In the genomic region with DNA sequence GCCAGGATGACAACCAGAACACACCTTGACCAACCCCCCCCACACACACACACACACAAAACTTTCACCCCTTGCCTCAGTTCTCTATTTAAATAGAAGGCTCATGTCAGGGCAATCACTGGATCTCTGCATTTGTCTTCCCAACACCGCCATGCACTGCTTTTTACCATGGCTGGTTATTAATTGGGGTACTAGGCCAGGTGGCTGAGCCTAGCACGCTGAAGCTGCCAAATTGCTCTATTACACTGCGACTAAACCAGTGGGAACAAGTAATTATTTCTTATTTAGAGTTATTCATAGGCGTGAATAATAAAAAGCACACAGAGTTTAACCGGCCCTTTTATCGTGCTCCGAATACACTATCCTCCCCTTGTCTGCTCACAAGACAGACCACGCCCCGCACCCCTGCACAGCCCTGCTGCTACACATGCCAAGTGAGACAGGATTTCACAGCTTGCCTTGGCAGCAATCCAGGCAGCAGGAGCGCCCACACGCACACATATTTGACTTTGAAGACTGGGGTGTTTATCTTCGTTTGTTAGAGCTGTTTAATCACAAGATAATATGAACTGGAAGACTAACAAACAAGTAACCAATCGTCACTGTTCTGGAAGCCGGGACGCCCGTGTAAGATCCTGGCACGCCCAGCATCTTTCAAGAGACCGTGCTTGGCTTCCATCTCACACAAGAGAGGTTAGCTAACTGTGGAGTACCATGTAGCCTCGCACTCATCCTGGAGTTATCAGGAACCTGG, we compare ENCODE assay signal across 8 mouse cellular contexts. TPM values are rescaled to one million over a fixed set of nuclear protein-coding genes. Genes with fewer than 3 reads are reported as not detected.
DNase-seq lines count a peak whose midpoint lies in the region; ATAC-seq and TF ChIP-seq lines count a peak whose summit lies in the region.

No protein-coding gene starts in this region.

- H3K9ac ChIP-seq in embryonic facial prominence, embryonic 11.5 days (replicated peaks; ENCODE audit: low read length): no peak overlapping the region
- no peak overlapping the region for H3K9ac ChIP-seq in embryonic facial prominence, embryonic 14.5 days (ENCODE audit: low read depth, low read length)
- H3K9ac ChIP-seq in heart, embryonic 11.5 days (ENCODE audit: low read depth, low read length): no peak overlapping the region
- H3K9ac ChIP-seq in liver, adult 2 months (ENCODE audit: low read depth, low read length): no peak overlapping the region

- no peaks in the 10 kb centered on the region for H3K79me2 ChIP-seq in liver, adult 2 months (ENCODE audit: control insufficient read depth, insufficient read depth, low read length)

- H3K4me2 ChIP-seq in embryonic facial prominence, embryonic 11.5 days (ENCODE audit: low read depth, low read length): no peak overlapping the region
- peak overlapping the region; percentile 7; the same call in 1 of the 2 replicates for H3K4me2 ChIP-seq in embryonic facial prominence, embryonic 14.5 days (ENCODE audit: low read depth, low read length)
- H3K4me2 ChIP-seq in heart, embryonic 11.5 days: peak overlapping the region; percentile 40; the same call in 1 of the 2 replicates

- ATAC-seq in embryonic facial prominence, embryonic 11.5 days (replicated peaks; ENCODE audit: insufficient number of reproducible peaks, low FRiP score, low TSS enrichment, low read depth): 0 out of 2 replicates have a peak, but pooled peaks have one; percentile 76
- peak; percentile 91 for ATAC-seq in embryonic facial prominence, embryonic 14.5 days (ENCODE audit: low read depth)
- peak; percentile 85 for ATAC-seq in heart, embryonic 11.5 days (replicated peaks; ENCODE audit: insufficient number of reproducible peaks, low FRiP score, low TSS enrichment)

- no peaks in the 10 kb centered on the region for H3K9me3 ChIP-seq in embryonic facial prominence, embryonic 11.5 days (replicated peaks; ENCODE audit: control insufficient read depth, low read length)
- no peaks in the 10 kb centered on the region for H3K9me3 ChIP-seq in embryonic facial prominence, embryonic 10.5 days
- no peaks in the 10 kb centered on the region for H3K9me3 ChIP-seq in embryonic facial prominence, embryonic 14.5 days (ENCODE audit: control insufficient read depth, low read length)
- H3K9me3 ChIP-seq in heart, embryonic 11.5 days (replicated peaks; ENCODE audit: control insufficient read depth, low read length): no peaks in the 10 kb centered on the region

- H3K4me1 ChIP-seq in embryonic facial prominence, embryonic 11.5 days (ENCODE audit: control insufficient read depth, insufficient read depth, low read length): no peaks in the 10 kb centered on the region
- H3K4me1 ChIP-seq in embryonic facial prominence, embryonic 10.5 days: no peaks in the 10 kb centered on the region
- H3K4me1 ChIP-seq in embryonic facial prominence, embryonic 14.5 days (ENCODE audit: control insufficient read depth, insufficient read depth, low read length): no peaks in the 10 kb centered on the region
- H3K4me1 ChIP-seq in heart, embryonic 11.5 days (ENCODE audit: control insufficient read depth, insufficient read depth, low read length): peaks cover 6% of the 10 kb centered on the region; the same call in 1 of the 2 replicates
- H3K4me1 ChIP-seq in liver, adult 2 months (ENCODE audit: control insufficient read depth, insufficient read depth, low read length): no peaks in the 10 kb centered on the region
- H3K4me1 ChIP-seq in olfactory bulb, adult 2 months (ENCODE audit: control insufficient read depth, insufficient read depth, low read length): peaks cover 7% of the 10 kb centered on the region

- H3K36me3 ChIP-seq in embryonic facial prominence, embryonic 11.5 days (replicated peaks; ENCODE audit: control insufficient read depth, insufficient read depth, low read depth, low read length): no peaks in the 10 kb centered on the region
- H3K36me3 ChIP-seq in embryonic facial prominence, embryonic 10.5 days (replicated peaks): peaks cover 28% of the 10 kb centered on the region
- H3K36me3 ChIP-seq in embryonic facial prominence, embryonic 14.5 days (ENCODE audit: control insufficient read depth, insufficient read depth, low read length): 0 out of 2 replicates have a peak, but pooled peaks cover under 1% of the 10 kb centered on the region
- H3K36me3 ChIP-seq in heart, embryonic 11.5 days (ENCODE audit: control insufficient read depth, insufficient read depth, low read length): peaks cover under 1% of the 10 kb centered on the region; the same call in 1 of the 2 replicates
- peaks cover 2% of the 10 kb centered on the region for H3K36me3 ChIP-seq in liver, adult 2 months (ENCODE audit: control insufficient read depth, insufficient read depth, low read length)

- TF ChIP-seq CTCF in liver, adult 2 months (IDR thresholded peaks at IDR 0.05; ENCODE audit: low read depth, low read length): no peak
- TF ChIP-seq CTCF in olfactory bulb, adult 2 months (IDR thresholded peaks at IDR 0.05; ENCODE audit: insufficient read depth, low read depth, low read length): no peak

- WGBS in embryonic facial prominence, embryonic 11.5 days: 88% methylated on average over 19 of the region's 19 CpGs
- 90% methylated on average over 19 of the region's 19 CpGs for whole genome bisulfite sequencing in embryonic facial prominence, embryonic 10.5 days
- 58% methylated on average over 19 of the region's 19 CpGs for WGBS in embryonic facial prominence, embryonic 14.5 days
- 46% methylated on average over 19 of the region's 19 CpGs for WGBS in heart, embryonic 11.5 days (ENCODE audit: insufficient replicate concordance)
- WGBS in liver, adult 2 months: 24% methylated on average over 19 of the region's 19 CpGs
- 5% methylated on average over 19 of the region's 19 CpGs for WGBS in olfactory bulb, adult 2 months

- no peaks in the 10 kb centered on the region for H3K27me3 ChIP-seq in embryonic facial prominence, embryonic 11.5 days (ENCODE audit: control insufficient read depth, insufficient read depth, low read length)
- H3K27me3 ChIP-seq in embryonic facial prominence, embryonic 10.5 days (replicated peaks; ENCODE audit: low read depth, poor library complexity, severe bottlenecking): no peaks in the 10 kb centered on the region
- no peaks in the 10 kb centered on the region for H3K27me3 ChIP-seq in embryonic facial prominence, embryonic 14.5 days (replicated peaks; ENCODE audit: control insufficient read depth, insufficient read depth, low read length)
- no peaks in the 10 kb centered on the region for H3K27me3 ChIP-seq in heart, embryonic 11.5 days (ENCODE audit: control insufficient read depth, insufficient read depth, low read length)
- no peaks in the 10 kb centered on the region for H3K27me3 ChIP-seq in liver, adult 2 months (ENCODE audit: control insufficient read depth, insufficient read depth, low read length)

- no peak for TF ChIP-seq POLR2A in liver, adult 2 months (IDR thresholded peaks at IDR 0.05; ENCODE audit: extremely low read depth, insufficient read depth, low read length)
- no peak for TF ChIP-seq POLR2A in olfactory bulb, adult 2 months (IDR thresholded peaks at IDR 0.05; ENCODE audit: insufficient read depth, low read depth, low read length)

- DNase-seq in embryonic facial prominence, embryonic 11.5 days (ENCODE audit: low spot score): no peak
- no peak for DNase-seq in embryonic facial prominence, embryonic 10.5 days (ENCODE audit: low spot score)
- DNase-seq in embryonic facial prominence, embryonic 14.5 days (ENCODE audit: low spot score): peak; percentile 91
- peak; percentile 75 for DNase-seq in kidney, postnatal 10 days
- peak; percentile 66 for DNase-seq in liver, adult 2 months (ENCODE audit: extremely low read depth, low read depth, low spot score)
- peak; percentile 49 to 66 for DNase-seq in urinary bladder, postnatal 4 days (ENCODE audit: low spot score in 2 of 2)

- H3K4me3 ChIP-seq in embryonic facial prominence, embryonic 11.5 days (ENCODE audit: low read depth, low read length): no peak overlapping the region
- no peak overlapping the region for H3K4me3 ChIP-seq in embryonic facial prominence, embryonic 10.5 days
- no peak overlapping the region for H3K4me3 ChIP-seq in embryonic facial prominence, embryonic 14.5 days (ENCODE audit: low read depth, low read length)
- no peak overlapping the region for H3K4me3 ChIP-seq in heart, embryonic 11.5 days (ENCODE audit: low read depth, low read length)
- no peak overlapping the region for H3K4me3 ChIP-seq in liver, adult 2 months (ENCODE audit: insufficient read depth, low read depth, low read length)
- H3K4me3 ChIP-seq in olfactory bulb, adult 2 months (ENCODE audit: insufficient read depth, low read depth, low read length): peak overlapping the region; percentile 22; the same call in 1 of the 2 replicates

- H3K27ac ChIP-seq in embryonic facial prominence, embryonic 11.5 days (replicated peaks; ENCODE audit: low read depth, low read length): no peak overlapping the region
- H3K27ac ChIP-seq in embryonic facial prominence, embryonic 10.5 days (replicated peaks): no peak overlapping the region
- no peak overlapping the region for H3K27ac ChIP-seq in embryonic facial prominence, embryonic 14.5 days (replicated peaks; ENCODE audit: low read depth, low read length)
- no peak overlapping the region for H3K27ac ChIP-seq in heart, embryonic 11.5 days (ENCODE audit: low read depth, low read length)
- H3K27ac ChIP-seq in liver, adult 2 months (replicated peaks; ENCODE audit: insufficient read depth, low read depth, low read length): no peak overlapping the region
- H3K27ac ChIP-seq in olfactory bulb, adult 2 months (ENCODE audit: insufficient read depth, low read depth, low read length): no peak overlapping the region; the same call in 1 of the 2 replicates

RNA-seq across cellular contexts. Expression of a gene that starts 38.3 kb away (rescaled TPM):
- 46.3 and 48.5 TPM in 2 replicates for polyA plus RNA-seq in embryonic facial prominence, embryonic 11.5 days (2014; fragmentation: Nextera tagmentation; extraction: Ambion mirVana)
- 67.7 and 70.1 TPM in 2 replicates for polyA plus RNA-seq in embryonic facial prominence, embryonic 10.5 days (2016; fragmentation: Nextera tagmentation; extraction: Ambion mirVana)
- 26.9 and 32.2 TPM in 2 replicates for polyA plus RNA-seq in embryonic facial prominence, embryonic 14.5 days (2014; fragmentation: Nextera tagmentation; extraction: Ambion mirVana)
- polyA plus RNA-seq in heart, embryonic 11.5 days (2014; fragmentation: Nextera tagmentation; extraction: Ambion mirVana): 26.4 and 32.0 TPM in 2 replicates
- total RNA-seq in liver, adult 2 months (2014; rRNA removed): 19.1 and 25.2 TPM in 2 replicates
- 8.7 and 9.7 TPM in 2 replicates for polyA plus RNA-seq in liver, adult 2 months (2012; rRNA removed)
- not detected in 2 replicates for polyA plus RNA-seq in olfactory bulb, adult 2 months (2012; ENCODE audit: insufficient read depth, insufficient read length, low replicate concordance, missing spikeins)

Comparison
In these comparisons a context has a peak if more than half of its experiments do, and no peak if none do; other contexts are left out.
1. DNase-seq: peak in embryonic facial prominence, embryonic 14.5 days (single experiment), kidney, postnatal 10 days (single experiment), liver, adult 2 months (single experiment) and urinary bladder, postnatal 4 days (2 of 2); none in embryonic facial prominence, embryonic 11.5 days (single experiment) and embryonic facial prominence, embryonic 10.5 days (single experiment).
2. Peak in every context shown above with its lines, with median percentiles within 50 percentile points of each other: ATAC-seq.